Mouse (Mus musculus) hindbrain, embryonic 11.5 days (tissue): ENCODE measurements around the gene Ogfod2. TPM values are rescaled to one million over a fixed set of nuclear protein-coding genes. Genes with fewer than 3 reads are reported as not detected.

Experiments
- ATAC-seq: fragments of 200-750 bp; cut with Nextera tagmentation; 2 replicates; pipeline ENCODE4 v1.8.0; 2017; ENCODE audit warnings: mild to moderate bottlenecking, moderate TSS enrichment, moderate library complexity; ENCODE audit not compliant: low FRiP score
- DNase-seq: peaks from one replicate; pipeline ENCODE4 v3.0.0-alpha.2; 2015; ENCODE audit warnings: low spot score
- H3K27ac ChIP-seq: fragments of 300-500 bp; sonication (generic); 2 replicates; pipeline ENCODE4 v1.5.1; 2014; ENCODE audit warnings: mild to moderate bottlenecking, low read depth, low read length
- H3K27me3 ChIP-seq: fragments of 300-500 bp; sonication (generic); 2 replicates; pipeline ENCODE4 v1.6.1; 2014; ENCODE audit warnings: mild to moderate bottlenecking, low read length, moderate library complexity, mixed read lengths; ENCODE audit not compliant: control insufficient read depth, insufficient read depth
- H3K36me3 ChIP-seq: fragments of 300-500 bp; sonication (generic); 2 replicates; pipeline ENCODE4 v1.6.1; 2014; ENCODE audit warnings: mild to moderate bottlenecking, low read length, moderate library complexity, mixed read lengths; ENCODE audit not compliant: control insufficient read depth, insufficient read depth
- H3K4me1 ChIP-seq: fragments of 300-500 bp; sonication (generic); replicated peaks from 2 replicates; pipeline ENCODE4 v1.6.1; 2014; ENCODE audit warnings: low read length, mixed read lengths; ENCODE audit not compliant: control insufficient read depth, insufficient read depth
- H3K4me2 ChIP-seq: fragments of 300-500 bp; sonication (generic); replicated peaks from 2 replicates; pipeline ENCODE4 v1.6.1; 2014; ENCODE audit warnings: mild to moderate bottlenecking, low read depth, low read length
- H3K4me3 ChIP-seq: fragments of 300-500 bp; sonication (generic); 2 replicates; pipeline ENCODE4 v1.5.1; 2014; ENCODE audit warnings: low read depth, low read length
- H3K9ac ChIP-seq: fragments of 300-500 bp; sonication (generic); 2 replicates; pipeline ENCODE4 v1.6.1; 2014; ENCODE audit warnings: low read depth, low read length
- H3K9me3 ChIP-seq: fragments of 300-500 bp; sonication (generic); 2 replicates; pipeline ENCODE4 v1.6.1; 2016; ENCODE audit warnings: low read length; ENCODE audit not compliant: control insufficient read depth
- WGBS: fragments of 180-500 bp; shearing (Covaris S2); extraction: QIAGEN DNeasy Blood & Tissue Kit; methylation state at CpG from one replicate; pipeline ENCODE4 v1.1.7; 2014; 5-methylcytosine and 5-hydroxymethylcytosine counted together
- polyA plus RNA-seq: library from polyadenylated mRNA; unstranded; fragments of >200 nt; fragmentation: Nextera tagmentation; extraction: Ambion mirVana; gene quantifications from 2 replicates; pipeline ENCODE4 v1.2.1, GENCODE M21; 2014

Gene Ogfod2
- polyA plus RNA-seq, 1 experiment from 2014 or later = 13.1 TPM

DNA sequence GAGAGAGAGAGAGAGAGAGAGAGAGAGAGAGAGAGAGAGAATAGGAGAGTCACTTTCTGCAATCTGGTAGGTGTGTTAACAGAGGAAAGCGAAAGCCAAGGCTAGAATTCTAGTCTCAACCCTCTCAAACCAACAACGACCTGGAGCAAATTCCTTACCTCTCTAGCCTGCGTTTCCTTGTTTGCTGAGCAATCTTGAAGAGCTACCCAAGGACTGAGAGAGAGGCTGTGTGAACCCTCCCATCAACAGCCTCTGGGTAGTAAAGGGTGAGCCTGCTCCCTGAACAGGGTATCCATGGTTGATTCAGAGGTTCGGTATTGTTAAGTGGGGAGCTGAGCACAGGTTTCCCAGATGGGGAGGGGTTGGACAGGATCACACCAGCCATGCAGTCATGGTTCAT is 40.6 kb downstream of the Ogfod2 start:
- Histone ChIP-seq H3K27ac (no peak overlapping the region), H3K4me3 (no peak overlapping the region), H3K4me1 (no peaks in the 10 kb centered on the region), H3K36me3 (no peaks in the 10 kb centered on the region), H3K4me2 (no peak overlapping the region), H3K9ac (no peak overlapping the region), H3K27me3 (no peaks in the 10 kb centered on the region), H3K9me3 (no peaks in the 10 kb centered on the region)
- no peak for DNase-seq
- no peak for ATAC-seq
- 90% methylated on average over 4 of the region's 4 CpGs for WGBS

DNA sequence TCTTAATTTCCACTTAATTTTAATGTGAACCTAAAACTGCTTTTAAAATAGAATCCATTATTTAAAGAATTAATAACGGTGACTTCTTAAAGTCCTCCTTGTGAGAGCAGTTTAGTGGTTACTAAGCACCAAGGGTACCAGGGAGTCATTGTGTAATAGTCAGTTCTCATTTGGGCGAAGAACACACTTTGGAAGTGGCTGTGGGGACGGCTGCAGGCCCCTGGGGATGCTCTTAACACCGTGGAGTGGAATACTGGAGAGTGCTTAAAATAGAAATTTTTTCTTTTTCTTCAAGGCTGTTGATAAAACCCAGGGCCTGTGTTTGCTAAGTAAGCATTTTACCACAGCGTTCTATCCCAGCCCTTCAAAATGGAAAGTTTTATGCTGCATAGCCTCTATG is 43.8 kb downstream of the Ogfod2 start:
- WGBS = 87% methylated on average over 5 of the region's 5 CpGs

DNA sequence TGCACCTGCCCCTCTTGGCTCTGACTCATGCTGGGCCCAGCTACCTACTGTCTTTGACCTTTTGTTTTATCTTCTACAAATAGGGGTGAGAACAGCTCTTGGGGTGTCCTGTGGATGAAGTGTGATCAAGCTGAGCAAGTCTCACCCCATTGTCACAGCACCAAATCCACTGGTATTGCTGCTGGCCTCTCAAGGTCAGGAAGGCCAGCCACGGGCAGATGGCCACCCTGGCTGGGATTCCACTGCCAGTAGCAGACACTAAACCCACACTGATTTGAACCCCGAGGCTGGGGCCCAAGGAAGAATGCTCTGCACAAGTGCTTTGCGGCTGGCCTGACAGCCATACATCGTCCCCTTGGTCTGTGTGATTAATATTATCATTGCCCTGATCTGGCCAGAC is 46.2 kb downstream of the Ogfod2 start:
- DNase-seq (no peak), ATAC-seq (no peak)
- Histone ChIP-seq H3K4me2 (no peak overlapping the region), H3K4me3 (no peak overlapping the region), H3K36me3 (no peaks in the 10 kb centered on the region), H3K9ac (no peak overlapping the region), H3K4me1 (no peaks in the 10 kb centered on the region), H3K9me3 (no peaks in the 10 kb centered on the region), H3K27ac (no peak overlapping the region), H3K27me3 (no peaks in the 10 kb centered on the region)
- 64% methylated on average over 4 of the region's 4 CpGs for WGBS

More for the DNA sequence above, 43.8 kb downstream of the Ogfod2 start:
- H3K27me3 ChIP-seq = no peaks in the 10 kb centered on the region
- DNase-seq (no peak), ATAC-seq (no peak)
- no peak overlapping the region for H3K4me2 ChIP-seq
- no peak overlapping the region for H3K27ac ChIP-seq
- no peaks in the 10 kb centered on the region for H3K9me3 ChIP-seq
- no peaks in the 10 kb centered on the region for H3K36me3 ChIP-seq
- H3K9ac ChIP-seq = no peak overlapping the region
- H3K4me3 ChIP-seq = no peak overlapping the region
- no peaks in the 10 kb centered on the region for H3K4me1 ChIP-seq

DNA sequence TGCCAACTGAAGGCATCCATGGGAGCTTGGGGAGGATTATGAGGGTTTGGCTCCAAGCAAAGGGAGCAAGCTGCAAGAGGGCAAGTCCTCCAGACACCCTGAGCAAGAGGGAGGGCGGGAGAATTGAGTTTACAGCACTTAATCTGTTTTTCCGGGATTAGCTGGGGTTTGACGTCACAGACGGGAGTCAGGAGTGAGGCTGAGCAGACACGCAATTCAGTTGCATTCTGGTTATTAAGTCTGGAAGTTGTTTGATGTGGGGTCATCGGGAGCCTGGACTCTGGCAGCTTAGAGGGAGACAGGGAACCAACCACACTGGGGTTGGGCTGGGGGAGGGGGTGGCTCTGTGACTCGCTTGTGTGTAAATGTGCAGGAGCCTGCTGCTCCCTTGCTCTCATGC is 47.4 kb downstream of the Ogfod2 start:
- Histone ChIP-seq H3K4me3 (no peak overlapping the region), H3K36me3 (no peaks in the 10 kb centered on the region), H3K27me3 (no peaks in the 10 kb centered on the region), H3K4me1 (no peaks in the 10 kb centered on the region), H3K27ac (no peak overlapping the region), H3K9ac (no peak overlapping the region), H3K9me3 (no peaks in the 10 kb centered on the region), H3K4me2 (no peak overlapping the region)
- no peak for DNase-seq
- WGBS = 64% methylated on average over 7 of the region's 7 CpGs
- ATAC-seq = no peak

DNA sequence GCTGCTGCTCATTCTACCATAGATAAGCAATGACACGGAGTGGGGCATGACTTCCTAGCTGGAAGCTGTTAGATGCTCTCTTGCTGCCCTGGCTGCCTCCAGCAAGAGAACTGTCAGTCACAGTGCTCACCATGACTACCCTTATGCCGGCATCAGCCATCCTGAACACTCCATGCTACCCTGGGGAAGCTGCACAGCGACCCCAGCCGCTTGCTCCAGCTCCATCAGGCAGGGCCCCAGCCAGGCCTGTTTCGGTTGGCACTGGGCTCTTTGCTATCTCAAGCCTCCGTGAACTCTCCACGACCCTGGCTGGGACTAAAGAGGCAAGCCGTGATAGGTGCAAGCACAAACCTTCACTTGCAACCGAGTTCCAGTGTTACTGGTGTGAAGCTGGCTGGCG is 49.7 kb downstream of the Ogfod2 start:
- no peak overlapping the region for H3K4me3 ChIP-seq
- peaks cover 11% of the 10 kb centered on the region for H3K4me1 ChIP-seq
- no peaks in the 10 kb centered on the region for H3K27me3 ChIP-seq
- DNase-seq (peak; percentile 39), ATAC-seq (peak; percentile 38; the same call in 1 of the 2 replicates)
- H3K9me3 ChIP-seq = no peaks in the 10 kb centered on the region
- WGBS = 54% methylated on average over 10 of the region's 10 CpGs
- H3K9ac ChIP-seq = no peak overlapping the region
- H3K27ac ChIP-seq = no peak overlapping the region
- no peaks in the 10 kb centered on the region for H3K36me3 ChIP-seq
- H3K4me2 ChIP-seq = no peak overlapping the region

DNA sequence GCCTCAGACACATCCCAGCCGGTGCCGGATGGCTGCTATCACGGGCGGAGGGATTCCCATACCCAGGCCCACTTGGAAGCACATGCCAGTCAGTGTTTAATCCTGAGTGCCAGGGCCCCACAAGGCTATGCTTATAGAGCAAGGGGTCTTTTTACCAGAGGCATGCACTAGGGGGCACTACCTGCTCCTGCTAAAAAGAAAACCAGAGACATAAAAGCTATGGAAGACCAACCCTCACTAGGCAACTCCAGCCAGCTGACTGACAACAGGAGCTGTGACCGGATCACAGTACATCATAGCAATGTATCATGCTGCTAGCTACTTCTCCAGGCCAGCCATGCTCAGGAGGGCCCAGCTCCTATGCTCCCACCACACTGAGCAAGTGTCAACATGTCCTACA is 50.5 kb downstream of the Ogfod2 start:
- no peak overlapping the region for H3K4me3 ChIP-seq
- ATAC-seq = peak; percentile 40; the same call in 1 of the 2 replicates
- DNase-seq = peak; percentile 82
- H3K9me3 ChIP-seq = no peaks in the 10 kb centered on the region
- H3K4me1 ChIP-seq = peaks cover 13% of the 10 kb centered on the region
- no peak overlapping the region for H3K9ac ChIP-seq
- no peak overlapping the region for H3K4me2 ChIP-seq
- no peaks in the 10 kb centered on the region for H3K27me3 ChIP-seq
- 64% methylated on average over 5 of the region's 5 CpGs for WGBS
- no peak overlapping the region for H3K27ac ChIP-seq
- no peaks in the 10 kb centered on the region for H3K36me3 ChIP-seq

DNA sequence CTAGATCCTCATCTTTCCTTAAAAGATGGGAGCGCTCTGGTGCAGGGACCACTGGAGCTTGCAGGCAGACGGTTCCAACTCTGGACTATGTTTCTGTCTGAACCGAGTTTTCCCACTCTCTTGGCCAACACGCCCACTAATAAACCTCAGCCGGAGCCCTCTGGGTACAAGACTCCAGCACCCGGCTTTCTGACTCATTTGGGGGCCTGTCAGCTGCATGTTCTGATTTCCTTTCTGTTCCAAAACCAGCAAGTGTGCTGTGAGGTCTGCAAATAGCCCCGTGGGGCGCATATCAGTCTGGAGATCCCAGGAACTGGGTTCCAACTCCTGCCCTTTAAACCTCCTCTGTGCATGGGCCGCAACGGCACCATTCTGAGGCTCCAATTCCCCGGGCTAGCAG is 51.3 kb downstream of the Ogfod2 start:
- DNase-seq = no peak
- H3K4me3 ChIP-seq = no peak overlapping the region
- H3K27me3 ChIP-seq = no peaks in the 10 kb centered on the region
- H3K36me3 ChIP-seq = no peaks in the 10 kb centered on the region
- no peak overlapping the region for H3K9ac ChIP-seq
- H3K4me1 ChIP-seq = peaks cover 15% of the 10 kb centered on the region
- WGBS = 81% methylated on average over 11 of the region's 11 CpGs
- no peak overlapping the region for H3K27ac ChIP-seq
- no peak for ATAC-seq
- no peaks in the 10 kb centered on the region for H3K9me3 ChIP-seq
- H3K4me2 ChIP-seq = no peak overlapping the region

Other genes starting within 250 kb of the Ogfod2 start
- gene Hcar2, start 246.8 kb upstream of the Ogfod2 start, polyA plus RNA-seq = not detected in 2 replicates
- gene Hcar1, start 232.3 kb upstream of the Ogfod2 start, polyA plus RNA-seq = 0.04 and 0.12 TPM in 2 replicates
- gene Denr, start 205.1 kb upstream of the Ogfod2 start, polyA plus RNA-seq = 154 and 172 TPM in 2 replicates
- gene Gm43518, start 184.9 kb upstream of the Ogfod2 start, polyA plus RNA-seq = 1.5 and 2.4 TPM in 2 replicates
- 4.3 and 5.4 TPM in 2 replicates for gene Ccdc62, start 181.6 kb upstream of the Ogfod2 start, polyA plus RNA-seq
- gene Hip1r, start 138.7 kb upstream of the Ogfod2 start, polyA plus RNA-seq = 6.0 and 9.7 TPM in 2 replicates
- 38.3 and 48.8 TPM in 2 replicates for gene Vps37b, start 80.0 kb upstream of the Ogfod2 start, polyA plus RNA-seq
- 0.71 and 0.76 TPM in 2 replicates for gene Abcb9, start 16.5 kb upstream of the Ogfod2 start, polyA plus RNA-seq
- gene Arl6ip4, start 3.8 kb downstream of the Ogfod2 start, polyA plus RNA-seq = 80.8 and 91.5 TPM in 2 replicates
- 5.1 and 6.0 TPM in 2 replicates for gene Pitpnm2, start 137.5 kb downstream of the Ogfod2 start, polyA plus RNA-seq
- 15.5 and 20.5 TPM in 2 replicates for gene Mphosph9, start 215.7 kb downstream of the Ogfod2 start, polyA plus RNA-seq
- gene 2810006K23Rik, start 215.8 kb downstream of the Ogfod2 start, polyA plus RNA-seq = 17.4 and 19.7 TPM in 2 replicates